Mouse (Mus musculus) spleen, postnatal 4 days (tissue): ENCODE measurements around the gene Vmn2r101.

Source experiments
- DNase-seq, 2 experiments: peaks; one replicate each; pipeline ENCODE4 v3.0.0; 2022; ENCODE audit warnings: low spot score in 2 of 2

The Vmn2r101 gene

DNA sequence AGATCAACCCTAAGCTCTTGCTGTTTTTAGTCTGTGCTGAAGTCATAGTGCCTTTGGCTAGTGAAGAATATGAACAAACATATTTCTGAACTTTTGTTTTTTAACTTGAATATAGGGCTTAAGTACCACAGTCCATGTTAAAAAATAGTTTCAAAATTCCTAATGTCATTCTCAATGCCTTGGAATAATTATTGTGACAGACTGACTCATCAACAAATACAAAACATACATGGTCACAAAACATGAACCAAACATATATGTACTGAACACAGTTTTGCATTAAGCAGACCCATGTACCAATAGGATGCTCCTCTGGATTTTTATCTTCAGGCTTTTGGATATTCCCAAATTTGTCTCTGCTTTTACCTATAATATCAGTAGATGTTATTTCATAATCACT, at the start of gene Vmn2r101:
TSS of gene Vmn2r101 (plus strand) at position 301 of the 400 bp plus-strand sequence.
- no peak for DNase-seq

DNA sequence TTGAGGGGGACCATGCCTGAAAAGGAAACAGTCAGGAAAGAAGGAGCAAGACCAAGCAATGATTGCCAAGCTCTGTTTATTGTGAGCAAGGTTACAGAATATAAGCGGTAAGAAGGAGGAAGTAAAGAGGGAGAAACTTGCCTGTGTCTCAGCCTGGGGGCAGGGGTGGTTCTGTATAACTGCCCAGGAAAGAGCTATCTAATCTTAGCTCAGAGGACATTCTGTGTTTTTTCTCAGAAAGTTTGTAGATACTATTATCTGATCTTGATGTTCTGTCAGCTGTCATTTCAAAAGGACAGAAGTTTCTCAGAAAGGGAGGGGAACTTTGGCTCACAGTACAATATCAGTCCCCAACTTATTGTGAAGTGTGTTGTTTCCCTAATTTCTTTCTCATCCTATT, 52.3 kb downstream of the Vmn2r101 start:
- DNase-seq = no peak

GRCm38 (mm10) chr17:19658447-19658846, 81.4 kb downstream of the Vmn2r101 start:
- no peak for DNase-seq

DNA sequence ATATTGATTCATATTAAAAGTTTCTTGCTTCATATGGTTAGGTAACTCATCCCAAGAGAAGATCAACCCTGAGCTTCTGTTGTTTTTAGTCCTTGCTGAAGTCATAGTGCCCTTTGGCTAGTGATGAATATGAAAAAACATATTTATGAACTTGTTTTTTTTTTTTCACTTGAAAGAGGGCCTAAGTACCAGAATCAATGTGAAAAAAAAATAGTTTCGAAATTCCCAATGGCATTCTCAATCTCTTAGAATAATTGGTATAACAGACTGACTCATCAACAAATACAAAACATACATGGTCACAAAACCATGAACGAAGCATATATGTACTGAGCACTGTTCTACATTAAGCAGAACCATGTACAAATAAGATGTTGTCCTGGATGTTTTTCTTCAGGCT, 83.0 kb downstream of the Vmn2r101 start, which contains the start of gene Vmn2r102:
TSS of gene Vmn2r102 (plus strand) at position 301 of the 400 bp plus-strand sequence.
- DNase-seq = no peak
